ENCODE assay signal across 10 mouse cellular contexts in the genomic region with DNA sequence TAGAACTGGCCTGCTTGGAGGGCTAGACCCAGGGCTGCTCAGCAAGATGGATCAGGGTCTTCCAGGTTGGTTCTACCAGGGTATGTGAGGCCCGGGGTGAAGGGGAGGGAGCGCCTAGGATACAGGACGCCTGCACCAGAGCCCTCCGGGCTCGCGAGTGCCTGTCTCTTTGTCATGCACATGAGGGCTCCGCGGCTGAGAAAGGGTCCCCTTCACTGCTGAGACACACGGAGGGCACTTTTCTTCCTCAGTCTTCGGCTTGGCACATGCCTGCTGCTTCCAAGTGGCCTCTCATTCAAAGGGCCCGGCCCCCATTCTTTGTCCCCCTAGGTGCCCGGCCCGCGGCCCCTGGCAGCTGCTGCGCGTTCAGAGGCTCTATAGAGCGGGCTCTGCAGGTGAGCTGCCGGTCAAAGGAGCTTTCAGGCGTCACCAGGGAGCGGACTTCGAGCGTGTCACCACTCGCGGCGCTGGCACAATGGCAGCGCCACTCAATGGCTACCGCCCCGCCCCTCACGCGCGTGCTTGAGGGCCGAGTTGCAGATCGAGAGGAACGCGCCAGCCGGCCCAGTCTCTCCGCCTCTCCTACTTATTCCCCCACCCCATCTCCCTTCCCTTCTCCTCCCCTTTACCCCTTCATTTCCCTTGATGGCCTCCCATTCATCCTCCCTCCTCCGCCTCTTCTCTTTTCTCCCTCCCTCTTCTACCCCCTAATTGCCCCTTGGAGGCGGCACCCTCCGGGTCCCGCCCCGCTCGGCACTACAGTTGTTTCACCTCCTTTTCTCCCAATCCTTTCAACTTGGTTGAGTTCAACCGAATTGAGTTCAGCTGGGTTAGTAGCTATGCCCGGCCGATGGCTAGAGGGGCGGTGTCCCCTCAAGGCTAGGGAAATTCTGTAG. TPM values are rescaled to one million over a fixed set of nuclear protein-coding genes. Genes with fewer than 3 reads are reported as not detected.
DNase-seq lines count a peak whose midpoint lies in the region; ATAC-seq lines count a peak whose summit lies in the region.
"Had no signal": no experiment of that assay in that cellular context is flagged by ENCODE, and none has a peak within 500 bp of the region (broad histone marks: within the 10 kb centered on the region; RNA-seq: fewer than 3 reads in every experiment).

No protein-coding gene starts in this region.

- peaks cover 92% of the 10 kb centered on the region for H3K27me3 ChIP-seq in heart, embryonic 11.5 days (ENCODE audit: control insufficient read depth, insufficient read depth, low read length)
- peaks cover 99% of the 10 kb centered on the region for H3K27me3 ChIP-seq in hindbrain, embryonic 10.5 days (ENCODE audit: insufficient read depth, poor library complexity, severe bottlenecking)
- H3K27me3 ChIP-seq in liver, embryonic 15.5 days: peaks cover 95% of the 10 kb centered on the region
- H3K27me3 ChIP-seq in neural tube, embryonic 12.5 days (replicated peaks): peaks cover 5% of the 10 kb centered on the region; the same call in 1 of the 2 replicates

- H3K4me3 ChIP-seq in heart, embryonic 11.5 days (ENCODE audit: low read depth, low read length): peak overlapping the region; percentile 40
- H3K4me3 ChIP-seq in hindbrain, embryonic 10.5 days: peak overlapping the region; percentile 52
- H3K4me3 ChIP-seq in liver, embryonic 15.5 days (replicated peaks): no peak overlapping the region
- peak overlapping the region; percentile 32 for H3K4me3 ChIP-seq in neural tube, embryonic 12.5 days

- no peak for ATAC-seq in heart, embryonic 11.5 days (replicated peaks; ENCODE audit: insufficient number of reproducible peaks, low FRiP score, low TSS enrichment)
- no peak for ATAC-seq in liver, embryonic 15.5 days (ENCODE audit: insufficient read depth)
- ATAC-seq in neural tube, embryonic 12.5 days (ENCODE audit: low FRiP score, low read depth): peak; percentile 67
- ATAC-seq in inflammation-experienced regulatory T-cells, adult 6 months: no peak

- 2% methylated on average over 47 of the region's 47 CpGs for WGBS in heart, embryonic 11.5 days (ENCODE audit: insufficient replicate concordance)
- WGBS in hindbrain, embryonic 10.5 days: under 1% methylated on average over 47 of the region's 47 CpGs
- 3% methylated on average over 47 of the region's 47 CpGs for WGBS in liver, embryonic 15.5 days (ENCODE audit: insufficient replicate concordance)
- WGBS in neural tube, embryonic 12.5 days: under 1% methylated on average over 47 of the region's 47 CpGs

- H3K4me2 ChIP-seq in heart, embryonic 11.5 days: peak overlapping the region; percentile 63
- H3K4me2 ChIP-seq in liver, embryonic 15.5 days: peak overlapping the region; percentile 40
- peak overlapping the region; percentile 60 for H3K4me2 ChIP-seq in neural tube, embryonic 12.5 days (replicated peaks)

- DNase-seq in heart, postnatal 10 days: no peak
- DNase-seq in adrenal gland, postnatal 10 days: peak; percentile 50
- DNase-seq in hindbrain, embryonic 10.5 days (ENCODE audit: low spot score): peak; percentile 87
- no peak for DNase-seq in frontal cortex, postnatal 10 days (ENCODE audit: low spot score in 2 of 2)

- H3K9me3 ChIP-seq in heart, embryonic 11.5 days (replicated peaks; ENCODE audit: control insufficient read depth, low read length): no peaks in the 10 kb centered on the region
- no peaks in the 10 kb centered on the region for H3K9me3 ChIP-seq in hindbrain, embryonic 10.5 days
- no peaks in the 10 kb centered on the region for H3K9me3 ChIP-seq in liver, embryonic 15.5 days (replicated peaks)
- no peaks in the 10 kb centered on the region for H3K9me3 ChIP-seq in neural tube, embryonic 12.5 days

- H3K36me3 ChIP-seq in heart, embryonic 11.5 days (ENCODE audit: control insufficient read depth, insufficient read depth, low read length): no peaks in the 10 kb centered on the region
- no peaks in the 10 kb centered on the region for H3K36me3 ChIP-seq in hindbrain, embryonic 10.5 days
- no peaks in the 10 kb centered on the region for H3K36me3 ChIP-seq in liver, embryonic 15.5 days (replicated peaks)
- no peaks in the 10 kb centered on the region for H3K36me3 ChIP-seq in neural tube, embryonic 12.5 days

- intact Hi-C loops in heart, postnatal 10 days (cut with DNase I): loop anchor here (5.0 kb wide), 2 partner anchors 154 to 414 kb away; no protein-coding TSS in a partner anchor

- no peak overlapping the region for H3K9ac ChIP-seq in heart, embryonic 11.5 days (ENCODE audit: low read depth, low read length)
- no peak overlapping the region for H3K9ac ChIP-seq in liver, embryonic 15.5 days
- H3K9ac ChIP-seq in neural tube, embryonic 12.5 days: peak overlapping the region; percentile 53

- no peak overlapping the region for H3K27ac ChIP-seq in heart, embryonic 11.5 days (ENCODE audit: low read depth, low read length)
- peak overlapping the region; percentile 95 for H3K27ac ChIP-seq in hindbrain, embryonic 10.5 days
- no peak overlapping the region for H3K27ac ChIP-seq in liver, embryonic 15.5 days (replicated peaks)
- peak overlapping the region; percentile 74 for H3K27ac ChIP-seq in neural tube, embryonic 12.5 days

- H3K4me1 ChIP-seq in heart, embryonic 11.5 days (ENCODE audit: control insufficient read depth, insufficient read depth, low read length): 0 out of 2 replicates have a peak, but pooled peaks cover 3% of the 10 kb centered on the region
- H3K4me1 ChIP-seq in hindbrain, embryonic 10.5 days (replicated peaks): peaks cover 88% of the 10 kb centered on the region
- 0 out of 2 replicates have a peak, but pooled peaks cover 4% of the 10 kb centered on the region for H3K4me1 ChIP-seq in liver, embryonic 15.5 days (replicated peaks)
- H3K4me1 ChIP-seq in neural tube, embryonic 12.5 days: peaks cover 67% of the 10 kb centered on the region

RNA-seq across cellular contexts. Expression of a gene that starts 12.3 kb away (rescaled TPM):
- 0.14 TPM in 1 of 2 replicates, not detected in the other for polyA plus RNA-seq in heart, embryonic 11.5 days (2014; fragmentation: Nextera tagmentation; extraction: Ambion mirVana)
- total RNA-seq in heart, postnatal 10 days (2021): not detected
- not detected for total RNA-seq in adrenal gland, postnatal 10 days (2021)
- 95.9 and 105 TPM in 2 replicates for polyA plus RNA-seq in hindbrain, embryonic 10.5 days (2016; fragmentation: Nextera tagmentation; extraction: Ambion mirVana)
- polyA plus RNA-seq in liver, embryonic 15.5 days (2015; fragmentation: Nextera tagmentation; extraction: Ambion mirVana): not detected in 2 replicates
- polyA plus RNA-seq in neural tube, embryonic 12.5 days (2016; fragmentation: Nextera tagmentation; extraction: Ambion mirVana): 81.6 and 95.9 TPM in 2 replicates
- polyA plus RNA-seq in inflammation-experienced regulatory T-cells, adult 6 months (2017; shearing (Covaris generic)): not detected
- total RNA-seq: CH12.LX had no signal
- polyA plus RNA-seq: testis, adult 2 months had no signal

RNA-seq across cellular contexts. Expression of a gene that starts 21.2 kb away (rescaled TPM):
- 0.24 and 0.54 TPM in 2 replicates for polyA plus RNA-seq in heart, embryonic 11.5 days (2014; fragmentation: Nextera tagmentation; extraction: Ambion mirVana)
- total RNA-seq in heart, postnatal 10 days (2021): under 1 TPM in 1 of 2 experiments, not detected in 1; 0.25 TPM
- 1 to 10 TPM; 4.9 to 6.6 TPM for total RNA-seq in adrenal gland, postnatal 10 days (2021)
- polyA plus RNA-seq in hindbrain, embryonic 10.5 days (2016; fragmentation: Nextera tagmentation; extraction: Ambion mirVana): 2.7 and 7.2 TPM in 2 replicates
- not detected in 2 replicates for polyA plus RNA-seq in liver, embryonic 15.5 days (2015; fragmentation: Nextera tagmentation; extraction: Ambion mirVana)
- 25.5 and 28.4 TPM in 2 replicates for polyA plus RNA-seq in neural tube, embryonic 12.5 days (2016; fragmentation: Nextera tagmentation; extraction: Ambion mirVana)
- not detected for polyA plus RNA-seq in inflammation-experienced regulatory T-cells, adult 6 months (2017; shearing (Covaris generic))
- total RNA-seq: CH12.LX had no signal

RNA-seq across cellular contexts. Expression of a gene that starts 24.7 kb away (rescaled TPM):
- polyA plus RNA-seq in heart, embryonic 11.5 days (2014; fragmentation: Nextera tagmentation; extraction: Ambion mirVana): 37.3 and 42.1 TPM in 2 replicates
- total RNA-seq in heart, postnatal 10 days (2021): 10 to 100 TPM; 36.5 to 37.1 TPM
- 10 to 100 TPM; 32.7 to 37.4 TPM for total RNA-seq in adrenal gland, postnatal 10 days (2021)
- polyA plus RNA-seq in hindbrain, embryonic 10.5 days (2016; fragmentation: Nextera tagmentation; extraction: Ambion mirVana): 82.2 and 82.5 TPM in 2 replicates
- polyA plus RNA-seq in liver, embryonic 15.5 days (2015; fragmentation: Nextera tagmentation; extraction: Ambion mirVana): 21.4 and 23.2 TPM in 2 replicates
- 62.5 and 65.1 TPM in 2 replicates for polyA plus RNA-seq in neural tube, embryonic 12.5 days (2016; fragmentation: Nextera tagmentation; extraction: Ambion mirVana)
- polyA plus RNA-seq in inflammation-experienced regulatory T-cells, adult 6 months (2017; shearing (Covaris generic)): 10 to 100 TPM; 24.8 to 32.5 (median 28.0) TPM

RNA-seq across cellular contexts. Expression of a gene that starts 25.0 kb away (rescaled TPM):
- 31.9 and 34.3 TPM in 2 replicates for polyA plus RNA-seq in heart, embryonic 11.5 days (2014; fragmentation: Nextera tagmentation; extraction: Ambion mirVana)
- 10 to 100 TPM; 13.1 to 13.8 TPM for total RNA-seq in heart, postnatal 10 days (2021)
- total RNA-seq in adrenal gland, postnatal 10 days (2021): 10 to 100 TPM; 14.0 to 18.1 TPM
- 48.3 and 53.1 TPM in 2 replicates for polyA plus RNA-seq in hindbrain, embryonic 10.5 days (2016; fragmentation: Nextera tagmentation; extraction: Ambion mirVana)
- polyA plus RNA-seq in liver, embryonic 15.5 days (2015; fragmentation: Nextera tagmentation; extraction: Ambion mirVana): 17.4 and 19.6 TPM in 2 replicates
- polyA plus RNA-seq in neural tube, embryonic 12.5 days (2016; fragmentation: Nextera tagmentation; extraction: Ambion mirVana): 49.2 and 54.8 TPM in 2 replicates
- 10 to 100 TPM; 25.0 to 30.1 (median 25.7) TPM for polyA plus RNA-seq in inflammation-experienced regulatory T-cells, adult 6 months (2017; shearing (Covaris generic))

RNA-seq across cellular contexts. Expression of a gene that starts 32.0 kb away (rescaled TPM):
- not detected in 2 replicates for polyA plus RNA-seq in heart, embryonic 11.5 days (2014; fragmentation: Nextera tagmentation; extraction: Ambion mirVana)
- not detected for total RNA-seq in heart, postnatal 10 days (2021)
- total RNA-seq in adrenal gland, postnatal 10 days (2021): not detected
- polyA plus RNA-seq in hindbrain, embryonic 10.5 days (2016; fragmentation: Nextera tagmentation; extraction: Ambion mirVana): not detected in 2 replicates
- 0.74 and 0.79 TPM in 2 replicates for polyA plus RNA-seq in liver, embryonic 15.5 days (2015; fragmentation: Nextera tagmentation; extraction: Ambion mirVana)
- polyA plus RNA-seq in neural tube, embryonic 12.5 days (2016; fragmentation: Nextera tagmentation; extraction: Ambion mirVana): not detected in 2 replicates
- polyA plus RNA-seq in inflammation-experienced regulatory T-cells, adult 6 months (2017; shearing (Covaris generic)): not detected
- total RNA-seq: CH12.LX had no signal

Comparison
In these comparisons a context has a peak if more than half of its experiments do, and no peak if none do; other contexts are left out.
1. H3K27ac ChIP-seq: peak in hindbrain, embryonic 10.5 days (single experiment) and neural tube, embryonic 12.5 days (single experiment); none in heart, embryonic 11.5 days (single experiment) and liver, embryonic 15.5 days (single experiment).
2. DNase-seq: peak in adrenal gland, postnatal 10 days (single experiment) and hindbrain, embryonic 10.5 days (single experiment); none in heart, postnatal 10 days (0 of 2) and frontal cortex, postnatal 10 days (0 of 2).
3. RNA of a gene that starts 12.3 kb away (polyA plus RNA-seq): 95.9 to 105 TPM in hindbrain, embryonic 10.5 days and 81.6 to 95.9 TPM in neural tube, embryonic 12.5 days; 0.14 TPM in heart, embryonic 11.5 days, not detected in liver, embryonic 15.5 days and not detected in inflammation-experienced regulatory T-cells, adult 6 months; every median in the first group is over 10 times any median in the second.
4. Peak in every context shown above with its lines, with median percentiles within 50 percentile points of each other: H3K4me2 ChIP-seq.